Mouse (Mus musculus): ENCODE data around the gene Scnn1b.

Gene Scnn1b

GRCm38 (mm10) chr7:121924361-121924760 lies 59.5 kb downstream of the Scnn1b start:
- DNase-seq: no peak

- DNase-seq: no peak
Observed at GRCm38 (mm10) chr7:121927882-121928281, 63.0 kb downstream of the Scnn1b start.

- DNase-seq: peak; percentile 36
Observed at GRCm38 (mm10) chr7:121931246-121931645, 66.4 kb downstream of the Scnn1b start.

GRCm38 (mm10) chr7:121933675-121934074 lies 68.8 kb downstream of the Scnn1b start:
- DNase-seq: peak; percentile 15

- no peak for DNase-seq
Observed at GRCm38 (mm10) chr7:121934346-121934745, 69.5 kb downstream of the Scnn1b start.

GRCm38 (mm10) chr7:121935906-121936794 lies 71.3 kb downstream of the Scnn1b start:
- DNase-seq: peak; percentile 57

- DNase-seq: no peak
Observed at GRCm38 (mm10) chr7:121936861-121937630, 72.2 kb downstream of the Scnn1b start.

- no peak for DNase-seq
Observed at GRCm38 (mm10) chr7:121938124-121938891, 73.5 kb downstream of the Scnn1b start.

GRCm38 (mm10) chr7:121939244-121939643 lies 74.4 kb downstream of the Scnn1b start:
- no peak for DNase-seq

GRCm38 (mm10) chr7:121939729-121940128 lies 74.9 kb downstream of the Scnn1b start:
- DNase-seq: no peak

- peak; percentile 20 for DNase-seq
Observed at GRCm38 (mm10) chr7:121941016-121941415, 76.2 kb downstream of the Scnn1b start.

GRCm38 (mm10) chr7:121941640-121942039 lies 76.8 kb downstream of the Scnn1b start:
- DNase-seq: peak; percentile 44

GRCm38 (mm10) chr7:121942371-121942770 lies 77.5 kb downstream of the Scnn1b start:
- no peak for DNase-seq

GRCm38 (mm10) chr7:121946196-121946595 lies 81.4 kb downstream of the Scnn1b start:
- no peak for DNase-seq

- DNase-seq: no peak
Observed at GRCm38 (mm10) chr7:121947513-121947912, 82.7 kb downstream of the Scnn1b start.

GRCm38 (mm10) chr7:121954891-121955669 lies 90.2 kb downstream of the Scnn1b start:
- DNase-seq: peak; percentile 16

GRCm38 (mm10) chr7:121955802-121956201 lies 91.0 kb downstream of the Scnn1b start:
- DNase-seq: no peak

- DNase-seq: no peak
Observed at GRCm38 (mm10) chr7:121961913-121962570, 97.2 kb downstream of the Scnn1b start.

GRCm38 (mm10) chr7:121962571-121962959 lies 97.7 kb downstream of the Scnn1b start:
- DNase-seq: no peak

GRCm38 (mm10) chr7:121963883-121964398 lies 99.1 kb downstream of the Scnn1b start:
- DNase-seq: peak; percentile 44

GRCm38 (mm10) chr7:121966169-121966568 lies 101.3 kb downstream of the Scnn1b start:
- no peak for DNase-seq

All from kidney, adult 18-20 months (tissue).